Mouse (Mus musculus) Muller cell, postnatal 12 days (primary cell): Measurements from ENCODE around the gene Gm20449.
"Not testable (repeated sequence)": the region's sequence is repeated elsewhere in the genome, so short reads cannot be mapped to it uniquely, and the experiment has no call there.

Experiments
- DNase-seq: peaks from one replicate; pipeline ENCODE4 v3.0.0-alpha.2; 2015; ENCODE audit errors: inconsistent ontology term

Gm20449 gene

GRCm38 (mm10) chr7:41499389-41500049 lies at the start of gene Gm20449, which contains the start of gene AW146154:
Gene Gm20449, minus strand, starts transcription at chr7:41499417.
Gene AW146154, minus strand, starts transcription at chr7:41499890.
- peak; percentile 89 for DNase-seq

- no peak for DNase-seq
Observed at GRCm38 (mm10) chr7:41512672-41513071, 13.5 kb upstream of the Gm20449 start.

- DNase-seq = no peak
Observed at GRCm38 (mm10) chr7:41512207-41512606, 13.0 kb upstream of the Gm20449 start.

GRCm38 (mm10) chr7:41502402-41502801 lies 3.2 kb upstream of the Gm20449 start:
- DNase-seq = no peak

- peak; percentile 42 for DNase-seq
Observed at GRCm38 (mm10) chr7:41500151-41500934, 1.1 kb upstream of the Gm20449 start.

GRCm38 (mm10) chr7:41499018-41499388 lies 214 bp downstream of the Gm20449 start:
- DNase-seq = not testable (repeated sequence)

- DNase-seq = not testable (repeated sequence)
Observed at GRCm38 (mm10) chr7:41498464-41498863, 753 bp downstream of the Gm20449 start.

- no peak for DNase-seq
Observed at GRCm38 (mm10) chr7:41497871-41498270, 1.3 kb downstream of the Gm20449 start.

GRCm38 (mm10) chr7:41451864-41452263 lies 47.4 kb downstream of the Gm20449 start:
- DNase-seq = no peak

GRCm38 (mm10) chr7:41448596-41448995 lies 50.6 kb downstream of the Gm20449 start, which contains the start of gene Vmn2r57:
Gene Vmn2r57, minus strand, starts transcription at chr7:41448696.
- DNase-seq = not testable (repeated sequence)

GRCm38 (mm10) chr7:41394130-41394529 lies 105.1 kb downstream of the Gm20449 start:
- DNase-seq = no peak

GRCm38 (mm10) chr7:41393048-41393971 lies 105.9 kb downstream of the Gm20449 start, which contains the start of gene AI987944:
Gene AI987944, minus strand, starts transcription at chr7:41393379.
- DNase-seq = peak; percentile 93
